Mouse (Mus musculus) adrenal gland, postnatal 10 days (tissue): Measurements from ENCODE around the gene Tmem182. TPM values are rescaled to one million over a fixed set of nuclear protein-coding genes. Genes with fewer than 3 reads are reported as not detected.

Experiments used
- DNase-seq: peaks from one replicate; pipeline ENCODE4 v3.0.0; 2021; ENCODE audit warnings: mixed read lengths
- long read RNA-seq, 2 experiments: library from polyadenylated mRNA; stranded (forward); transcript quantifications; one replicate each; pipeline ENCODE4 v2.0.0; 2021
- total RNA-seq, 2 experiments: library from RNA; stranded (reverse); gene quantifications; 2 replicates each; pipeline ENCODE4 v1.2.3; 2021

Gene Tmem182
- 10 to 100 TPM in 1 of 2 experiments, 1 to 10 TPM in 1; 7.2 to 25.0 TPM for total RNA-seq
- long read RNA-seq, experiment 1, transcript Tmem182-201 (5 exons, 2,716 nt): major isoform, 8 of 12 reads
- long read RNA-seq, experiment 1, partial matches to known transcripts: 0 of 12 reads
- long read RNA-seq, experiment 1, other reads (novel, unspliced or antisense): 4 of 12 reads
- long read RNA-seq, experiment 2, transcript Tmem182-201 (5 exons, 2,716 nt): major isoform, 5 of 5 reads
- long read RNA-seq, experiment 2, partial matches to known transcripts: 0 of 5 reads
- long read RNA-seq, experiment 2, other reads (novel, unspliced or antisense): 0 of 5 reads

DNA sequence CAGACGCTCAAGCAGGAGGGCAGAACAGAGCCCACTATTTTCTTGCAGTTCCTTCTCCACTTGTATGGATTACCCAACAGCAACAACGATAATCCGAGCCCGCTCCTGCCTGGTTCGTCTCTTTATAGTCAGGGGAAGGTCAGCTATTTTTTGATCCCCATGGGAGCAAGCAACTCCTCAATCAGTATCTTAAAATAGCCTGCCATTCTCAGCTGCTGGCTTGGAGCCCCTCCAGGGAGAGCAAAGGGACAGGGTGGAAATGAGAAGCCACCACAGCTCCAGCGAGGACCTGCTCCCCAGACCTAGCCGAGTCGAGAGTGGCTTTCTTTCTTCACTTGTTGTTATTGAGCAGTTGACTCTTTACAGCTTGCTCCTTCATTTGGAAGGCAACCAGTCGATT, at the start of gene Tmem182:
Tmem182 (plus strand) TSS at position 251 of the 400 bp plus-strand sequence.
- peak; percentile 60 for DNase-seq

DNA sequence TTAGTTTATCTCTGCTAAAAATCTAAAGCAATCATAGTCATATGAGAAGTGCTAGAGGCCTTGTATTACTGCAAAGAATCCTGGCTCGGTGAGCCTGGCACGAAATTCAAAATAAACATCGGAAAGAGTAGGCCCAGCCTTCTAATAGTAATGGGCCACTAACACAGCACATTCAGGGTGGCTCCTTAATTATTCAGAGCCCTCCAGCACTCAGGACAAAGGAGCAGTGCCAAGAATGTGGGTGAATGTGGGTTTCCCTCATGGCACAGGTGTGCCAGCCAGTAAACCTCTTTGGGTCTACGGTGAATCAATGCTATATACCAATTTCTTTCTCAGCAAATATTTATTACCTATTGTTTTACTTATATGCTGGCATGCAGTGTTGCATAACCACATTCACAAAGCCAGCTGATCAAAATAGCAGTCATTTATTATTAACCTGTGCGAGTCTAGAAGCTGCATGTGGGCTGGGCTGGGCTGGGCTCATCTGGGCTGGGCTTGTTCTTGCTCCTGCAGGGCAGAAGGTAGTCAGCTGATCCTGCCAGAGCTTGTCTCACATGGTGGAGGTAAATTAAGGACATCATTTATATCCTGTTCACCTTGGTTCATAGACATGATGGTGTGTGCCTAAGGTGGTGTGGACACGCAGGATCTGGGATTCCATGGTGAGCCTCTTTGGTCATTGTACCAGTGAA, 45.5 kb upstream of the Tmem182 start:
- no peak for DNase-seq

DNA sequence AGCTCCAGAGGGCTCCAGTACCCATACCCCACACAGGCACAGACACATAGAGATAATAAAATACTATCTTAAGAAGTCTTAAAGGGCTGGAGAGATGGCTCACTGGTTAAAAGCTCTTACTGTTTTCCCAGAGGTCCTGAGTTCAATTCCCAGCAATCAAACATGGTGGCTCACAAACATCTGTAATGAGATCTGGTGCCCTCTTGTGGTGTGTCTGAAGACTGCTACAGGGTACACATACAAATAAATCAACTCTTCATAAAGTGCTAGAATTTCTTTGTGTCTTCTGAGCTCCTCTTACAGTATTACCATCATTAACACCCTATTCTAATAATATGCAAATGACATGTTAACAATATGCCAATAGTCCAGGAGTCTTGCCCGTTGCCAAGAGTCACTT, 41.4 kb upstream of the Tmem182 start:
- DNase-seq: no peak

DNA sequence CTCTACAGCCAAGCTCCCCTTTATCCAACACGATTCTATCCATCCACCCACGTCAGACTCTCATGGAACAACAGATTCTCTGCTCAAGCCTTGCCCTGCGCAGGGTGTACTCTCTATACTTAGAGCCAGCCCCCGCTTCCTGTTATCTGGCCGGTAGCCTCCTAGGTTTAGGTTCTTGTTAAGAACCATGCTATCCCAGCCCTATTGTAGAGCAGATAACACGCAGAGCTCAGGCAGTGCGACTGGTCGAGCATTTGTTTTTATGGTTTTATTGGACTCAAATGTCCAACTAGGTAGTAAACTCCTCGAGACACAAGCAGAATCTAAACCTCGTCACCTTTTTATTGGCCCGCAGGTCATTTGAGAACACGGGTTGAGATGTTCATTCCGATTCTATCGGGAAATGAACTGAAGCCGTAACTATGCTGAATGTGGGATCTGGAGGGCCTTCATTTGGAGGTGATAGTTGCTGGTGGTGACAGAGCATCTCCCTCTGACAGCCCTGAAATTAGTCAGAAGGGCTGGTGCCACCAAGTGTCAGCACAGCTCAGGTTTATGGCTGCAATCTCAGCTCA, 40.6 kb upstream of the Tmem182 start:
- no peak for DNase-seq

DNA sequence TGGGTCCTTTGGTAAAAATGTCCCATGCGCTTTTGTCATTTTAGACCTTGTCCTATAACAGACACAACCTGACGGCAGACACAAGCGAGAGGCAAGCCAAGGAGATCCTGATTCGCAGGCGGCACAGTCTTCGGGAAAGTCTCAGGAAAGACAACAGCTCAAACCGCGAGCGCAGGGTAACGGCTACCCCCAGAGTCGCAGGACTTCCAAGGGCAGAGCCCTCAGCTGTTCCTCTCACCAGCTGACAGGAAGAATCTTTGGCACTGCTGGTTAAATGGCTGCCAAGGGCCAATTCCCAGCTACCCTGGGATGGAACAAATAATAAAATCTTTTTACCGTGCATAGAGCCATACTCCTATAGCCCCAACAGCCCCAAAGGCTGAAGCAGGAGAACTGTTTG, 39.9 kb upstream of the Tmem182 start:
- DNase-seq: no peak

DNA sequence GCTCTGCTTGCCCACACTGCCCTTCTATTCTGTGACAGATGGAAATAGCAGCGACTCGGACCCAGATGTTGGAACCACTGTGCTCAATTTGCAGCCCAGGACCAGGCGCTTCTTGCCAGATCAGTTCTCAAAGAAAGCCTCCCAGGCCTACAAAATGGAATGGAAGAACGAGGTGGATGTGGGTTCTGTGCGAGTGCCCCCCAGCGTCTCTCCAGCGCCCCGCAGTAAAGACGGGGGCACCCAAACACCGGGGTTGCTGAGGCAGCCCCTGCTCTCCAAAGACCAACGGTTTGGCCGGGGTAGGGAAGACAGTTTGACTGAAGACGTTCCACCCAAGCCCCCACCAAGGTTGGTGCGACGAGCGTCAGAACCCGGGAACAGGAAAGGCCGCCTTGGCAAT, 37.8 kb upstream of the Tmem182 start:
- DNase-seq: no peak

DNA sequence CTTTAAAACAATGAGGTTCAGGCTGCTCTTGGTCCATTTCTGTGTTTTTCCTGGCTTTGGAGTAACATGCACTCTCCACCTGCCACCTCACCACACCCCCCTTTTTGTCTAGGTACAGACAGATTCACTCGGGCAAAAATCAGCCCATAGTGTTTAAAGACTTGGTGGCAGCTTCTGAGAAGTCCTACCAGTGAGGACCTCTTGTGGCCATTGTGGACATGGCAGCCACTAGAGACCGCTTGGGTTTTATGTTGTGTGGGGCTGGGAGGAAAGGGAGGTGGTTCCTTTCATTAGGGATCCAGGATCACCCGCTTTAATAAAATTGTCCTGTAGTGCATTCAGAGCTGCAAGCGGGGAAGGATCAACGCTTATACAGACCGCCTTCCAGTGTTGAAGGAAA, 36.8 kb upstream of the Tmem182 start:
- peak; percentile 62 for DNase-seq

DNA sequence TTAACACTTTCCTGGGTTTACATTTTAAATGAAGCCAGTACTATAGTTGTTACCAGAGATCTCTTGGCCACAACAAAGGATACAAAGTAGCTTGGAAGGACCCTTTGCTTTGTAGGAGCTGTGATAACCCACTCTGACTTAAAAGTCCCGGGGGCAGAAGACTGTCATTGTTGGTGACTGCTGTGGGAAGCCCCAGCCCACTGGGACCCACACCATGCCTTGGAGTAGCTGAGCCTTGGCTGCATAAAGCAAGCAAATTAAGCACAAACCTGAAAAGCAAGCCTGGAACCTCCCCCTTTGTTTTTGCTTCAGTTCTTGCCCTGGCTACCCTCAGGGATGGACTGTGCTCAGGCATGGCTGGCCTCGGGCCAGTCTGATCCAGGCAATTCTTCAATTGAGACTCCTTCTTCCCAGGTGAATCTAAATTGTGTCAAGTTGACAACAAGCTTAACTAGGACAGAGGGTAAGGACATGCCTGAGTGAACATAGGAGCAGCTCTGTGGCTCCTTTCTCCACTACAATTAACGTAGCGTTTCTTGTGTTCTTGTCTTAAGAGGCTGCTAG, 36.0 kb upstream of the Tmem182 start:
- no peak for DNase-seq

DNA sequence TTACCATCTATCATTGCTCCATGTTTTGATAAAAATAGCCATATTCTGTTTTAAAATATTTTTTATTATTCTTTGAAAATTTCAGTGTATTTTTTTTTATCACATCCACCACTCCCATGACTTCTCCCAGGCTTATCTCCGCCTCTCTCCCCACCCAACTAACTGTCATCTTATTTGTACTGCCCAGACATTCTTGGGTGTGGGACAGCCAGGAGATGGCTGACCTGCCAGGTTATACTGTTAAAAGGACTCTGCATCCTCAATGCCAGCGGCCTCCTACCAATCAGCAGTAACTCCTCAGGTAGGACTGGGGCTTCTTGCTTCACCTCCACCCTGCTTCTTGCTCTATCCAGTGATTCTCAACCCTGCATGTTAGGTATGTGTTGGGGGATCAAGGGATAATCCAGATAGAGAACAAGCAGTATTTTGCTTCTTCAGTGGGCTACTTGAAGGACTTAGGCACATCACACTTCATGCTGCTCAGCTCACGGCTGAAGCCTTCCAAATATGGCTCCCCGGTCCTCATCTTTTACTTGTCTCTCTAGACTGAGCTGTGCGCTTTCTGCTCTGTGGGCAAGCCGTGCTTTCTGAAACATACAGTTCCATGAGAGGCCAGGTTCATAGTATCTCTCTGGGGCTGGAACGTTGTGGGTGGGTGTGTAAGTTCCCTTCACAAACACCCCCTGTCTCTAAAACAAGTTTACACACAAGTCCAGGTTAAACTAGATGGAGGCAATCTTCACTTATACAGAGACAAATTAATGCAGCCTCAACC, 34.0 kb upstream of the Tmem182 start:
- no peak for DNase-seq

DNA sequence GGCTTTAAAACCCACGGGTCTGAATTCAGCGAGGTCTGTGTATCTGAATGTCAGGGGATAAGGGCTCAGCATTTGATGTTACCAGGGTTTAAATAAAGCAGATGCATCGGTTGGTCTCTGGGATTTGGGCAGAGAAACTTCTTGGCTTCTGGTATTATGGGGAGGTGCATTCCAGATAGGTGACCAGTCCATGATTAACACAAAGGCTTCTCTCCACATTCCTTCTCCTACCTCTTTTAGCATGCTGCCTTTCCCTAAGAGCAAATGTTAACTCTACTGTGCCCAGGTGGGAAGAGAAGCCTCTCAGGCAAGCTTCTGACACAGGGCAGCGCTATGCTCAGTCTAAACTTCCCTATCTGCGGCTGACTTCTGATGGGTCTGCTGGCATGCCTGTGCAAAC, 32.2 kb upstream of the Tmem182 start:
- DNase-seq: no peak

DNA sequence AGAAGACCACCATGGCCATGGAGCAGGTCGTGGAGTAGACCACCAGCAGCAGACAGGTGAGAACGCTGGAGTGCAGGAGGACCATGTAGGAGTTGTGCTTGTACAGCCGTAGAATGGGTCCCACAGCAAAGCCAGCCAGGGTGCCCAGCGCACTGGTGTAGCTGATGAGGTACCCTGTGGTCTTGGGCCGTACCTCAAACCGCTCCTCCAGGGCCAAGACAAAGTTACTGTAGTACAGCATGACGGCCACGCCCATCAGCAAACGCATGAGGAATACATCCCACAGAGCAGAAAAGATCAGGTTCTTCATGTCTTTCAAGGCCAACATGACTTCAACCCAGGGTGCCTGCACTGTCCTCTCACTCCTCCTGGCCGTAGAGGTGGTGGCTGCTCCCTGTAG, 31.4 kb upstream of the Tmem182 start:
- no peak for DNase-seq

DNA sequence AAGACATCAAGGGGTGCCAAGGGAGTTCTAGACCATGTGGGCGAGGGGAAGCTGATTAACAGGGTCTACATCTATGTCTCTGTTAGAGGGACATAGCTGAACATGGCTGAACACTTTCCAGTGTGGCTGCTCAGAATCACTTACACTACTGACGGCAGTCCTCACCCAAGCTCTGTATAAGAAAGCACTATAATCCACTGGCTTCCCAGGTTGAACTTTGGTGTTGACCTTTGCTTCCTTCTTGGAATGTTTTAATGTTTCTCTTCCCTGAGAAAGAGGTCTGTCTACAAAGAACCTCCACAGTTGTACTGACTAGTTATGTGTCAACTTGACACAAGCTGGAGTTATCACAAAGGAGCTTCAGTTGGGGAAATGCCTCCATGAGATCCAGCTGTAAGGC, 29.3 kb upstream of the Tmem182 start:
- DNase-seq: no peak

DNA sequence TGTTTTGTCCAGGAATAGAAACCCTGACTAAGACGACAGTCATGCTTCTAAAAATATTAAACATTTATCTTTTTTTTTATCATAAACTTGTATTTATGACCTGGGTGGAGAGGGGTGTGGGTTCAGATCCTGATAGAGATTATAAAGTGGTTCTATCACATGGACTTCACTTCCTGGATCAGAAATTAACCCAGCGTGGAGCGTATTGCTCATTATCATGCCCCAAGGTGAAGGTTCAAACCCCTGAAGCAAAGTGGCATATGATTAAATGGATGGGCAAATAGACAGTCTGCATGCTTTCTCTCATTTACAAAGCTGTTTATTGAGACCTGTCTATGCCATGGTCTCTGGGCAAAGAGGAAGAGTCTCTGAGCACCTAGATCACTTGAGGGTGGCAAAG, 28.6 kb upstream of the Tmem182 start:
- DNase-seq: no peak

DNA sequence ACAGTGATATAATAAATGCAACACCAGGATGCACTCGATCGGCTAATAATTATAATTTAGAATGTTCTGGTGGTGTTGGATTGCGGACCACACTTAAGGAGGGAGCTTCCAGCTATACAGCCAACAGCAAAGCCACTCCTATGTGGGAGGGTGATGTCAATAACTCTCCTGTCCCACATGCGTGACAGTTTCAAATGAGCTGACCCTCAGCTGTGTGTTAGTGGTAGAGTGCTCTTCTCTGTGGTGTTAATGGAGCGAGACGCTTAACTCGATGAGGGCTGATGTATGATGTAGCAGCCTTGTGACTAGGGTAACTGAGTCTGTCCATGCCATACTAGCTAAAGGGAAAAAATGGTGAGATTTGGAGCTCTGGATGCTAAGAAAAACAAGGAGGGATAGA, 22.0 kb upstream of the Tmem182 start:
- no peak for DNase-seq

DNA sequence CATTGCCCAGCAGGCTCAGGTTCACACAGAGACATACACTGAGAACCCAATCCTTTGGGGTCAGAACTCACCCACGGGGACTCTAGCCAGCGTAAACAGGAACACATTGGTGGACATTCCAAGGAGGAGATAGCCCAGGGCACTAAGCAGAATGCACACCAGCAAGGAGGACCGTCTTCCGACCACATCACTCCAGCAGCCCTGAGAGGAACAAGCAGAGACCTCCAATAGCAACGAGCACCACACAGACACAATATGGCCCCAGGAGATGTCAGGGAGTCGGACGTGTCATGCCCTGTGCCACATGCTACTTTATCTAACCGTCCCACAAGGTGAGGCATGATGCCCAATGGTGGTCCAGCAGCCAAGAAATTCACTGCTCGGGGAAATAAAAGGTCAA, 21.1 kb upstream of the Tmem182 start:
- DNase-seq: no peak

DNA sequence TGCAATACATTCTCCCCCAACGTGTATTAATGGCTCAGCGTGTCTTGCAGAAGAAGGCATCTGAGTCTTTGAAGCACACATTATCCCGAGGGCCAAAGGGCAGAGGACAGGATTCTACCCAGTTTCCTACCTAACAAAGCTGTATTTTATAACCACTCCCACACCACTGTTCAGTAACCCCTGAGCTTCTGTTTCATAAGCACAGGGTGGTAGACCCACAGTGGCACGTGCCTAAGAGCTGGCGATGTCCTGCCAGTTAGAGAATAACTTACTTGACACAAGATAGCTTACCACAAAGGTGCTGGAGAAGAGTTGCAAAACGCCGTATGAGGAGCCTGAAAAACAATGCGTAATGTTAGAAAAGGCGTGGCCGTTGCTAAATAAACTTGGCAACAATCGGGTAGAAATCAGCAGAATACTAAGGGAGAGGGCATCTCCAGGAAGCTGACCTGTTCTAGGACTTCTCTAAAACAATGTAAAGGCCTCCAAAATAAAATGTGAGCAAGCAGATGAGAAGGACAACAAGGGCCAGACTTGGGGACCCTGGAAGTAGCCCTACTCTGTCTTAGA, 19.4 kb upstream of the Tmem182 start:
- no peak for DNase-seq

DNA sequence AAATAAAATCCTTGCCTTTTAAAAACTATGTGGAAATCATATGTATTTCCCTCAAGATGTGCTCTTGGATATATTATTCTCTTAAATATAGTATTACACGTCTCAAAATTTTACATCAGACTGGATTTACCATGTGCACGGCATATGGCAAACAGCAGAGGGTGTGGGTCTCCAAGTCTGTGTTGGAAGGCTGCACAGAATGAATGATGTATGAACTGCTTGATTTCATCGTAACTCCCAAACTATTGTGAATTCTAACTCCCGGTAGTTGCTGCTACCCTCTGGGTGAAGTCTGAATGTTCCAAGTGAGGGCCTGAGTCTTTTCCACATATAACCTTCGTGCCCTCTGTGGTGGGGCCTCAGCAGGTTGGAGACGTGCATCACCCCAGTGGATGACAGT, 16.4 kb upstream of the Tmem182 start:
- no peak for DNase-seq

DNA sequence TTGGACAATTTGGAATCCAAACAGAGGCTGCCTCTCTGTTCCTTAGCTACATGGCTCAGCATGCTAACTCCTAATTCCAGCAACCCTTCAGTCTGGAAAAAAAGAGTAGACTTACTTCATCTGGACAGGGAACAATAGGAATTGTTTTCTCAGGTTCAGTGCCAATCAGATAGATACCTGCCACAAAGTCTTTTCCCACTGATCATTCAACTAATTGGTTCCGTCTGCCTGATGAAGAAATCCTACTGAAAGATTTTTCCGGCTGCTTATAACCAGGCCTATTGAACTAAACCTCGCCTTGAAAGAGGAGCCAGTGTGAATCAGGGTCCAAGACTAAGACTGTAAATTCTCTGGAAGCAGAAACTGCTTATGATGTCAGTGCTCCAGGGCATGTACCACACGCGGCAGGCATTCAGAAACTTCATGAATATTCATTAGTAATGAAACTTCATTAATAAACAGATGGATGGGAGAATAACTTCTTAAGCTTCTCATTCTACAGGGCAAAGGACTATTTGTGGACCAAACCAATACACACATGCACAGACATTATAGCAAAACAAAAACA, 15.7 kb upstream of the Tmem182 start:
- no peak for DNase-seq

DNA sequence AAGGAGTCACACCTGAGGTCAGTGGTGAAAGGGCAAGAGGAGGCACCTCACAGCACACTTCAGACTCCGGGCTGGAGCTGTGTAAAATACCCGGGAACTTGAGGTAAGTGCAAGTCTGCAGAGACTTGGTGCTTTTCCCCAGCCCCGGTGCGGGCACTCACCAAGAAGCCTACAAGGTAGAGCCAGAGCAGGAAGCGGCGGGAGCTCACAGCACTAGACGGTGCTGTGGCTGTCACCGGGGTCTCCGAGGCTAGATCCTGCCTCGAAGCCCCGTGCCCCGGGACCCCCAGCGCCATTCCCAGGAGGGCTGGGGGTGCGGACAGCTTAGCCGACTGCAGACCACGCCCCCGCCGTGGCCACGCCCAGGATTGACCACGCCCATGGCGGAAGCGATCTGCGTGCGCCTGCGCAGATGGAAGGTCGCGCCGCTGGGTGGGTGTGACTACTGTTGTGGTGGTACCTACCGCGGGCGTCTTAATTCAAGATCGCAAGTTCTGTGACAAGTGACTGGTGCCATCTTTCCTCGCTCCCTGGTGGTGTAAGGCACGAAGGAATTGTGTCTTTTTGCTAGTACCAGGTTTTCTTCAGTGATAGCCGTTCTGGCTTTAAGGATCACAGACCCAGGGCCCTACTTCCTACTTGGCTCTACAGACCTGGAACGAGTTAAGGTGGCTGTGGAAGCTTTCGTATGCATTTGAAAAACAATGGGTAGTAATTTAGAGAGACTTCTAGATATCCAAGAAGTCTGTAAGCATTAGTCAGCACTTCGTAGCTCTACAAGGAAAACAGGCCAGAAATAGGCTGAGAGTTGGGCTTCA, 14.9 kb upstream of the Tmem182 start, which contains the start of gene Mfsd9:
Mfsd9 (minus strand) TSS at position 364 of the 818 bp plus-strand sequence.
- DNase-seq: peak; percentile 97

DNA sequence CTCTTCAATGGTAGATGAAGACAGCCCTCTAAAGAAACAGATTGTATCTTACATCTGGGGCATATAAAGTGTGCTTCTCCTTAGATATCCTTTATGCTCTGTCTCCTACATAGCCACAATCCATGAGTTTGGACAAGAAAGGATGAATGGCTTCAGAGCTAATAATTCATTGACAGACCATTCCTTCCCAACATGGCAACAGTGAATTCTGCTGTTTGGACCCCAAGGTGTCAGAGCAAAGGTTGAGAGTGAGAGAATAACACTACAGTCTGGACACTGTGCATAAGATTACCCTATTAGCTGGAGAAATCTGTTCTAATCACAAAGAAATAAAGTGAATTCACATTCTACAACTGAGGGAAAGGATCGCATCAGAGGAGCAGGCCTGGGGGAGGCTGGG, 9.9 kb upstream of the Tmem182 start:
- no peak for DNase-seq

DNA sequence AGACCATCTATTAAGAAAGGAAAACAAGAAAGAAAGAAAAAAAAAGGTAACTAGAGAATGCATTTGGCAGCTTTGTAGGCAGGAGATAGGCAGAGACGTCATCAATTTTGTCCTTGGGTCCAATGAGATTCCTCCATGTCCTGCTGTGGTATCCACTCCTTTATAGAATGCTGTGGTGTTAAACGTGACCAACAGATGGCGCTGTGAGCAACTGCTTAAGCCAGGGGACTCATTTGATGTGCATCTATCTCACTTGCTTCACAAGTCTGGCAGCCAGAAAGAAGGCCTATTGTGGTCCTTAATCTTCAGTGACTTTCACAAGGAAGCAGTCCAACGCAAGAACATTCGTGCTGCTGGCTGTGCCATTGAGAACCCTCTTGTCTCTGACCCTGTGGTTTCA, 8.1 kb upstream of the Tmem182 start:
- DNase-seq: peak; percentile 76
